Mouse (Mus musculus): ENCODE data around the gene Fam187a. TPM values are rescaled to one million over a fixed set of nuclear protein-coding genes. Genes with fewer than 3 reads are reported as not detected.

The Fam187a gene
- total RNA-seq, 2 experiments from 2014 or later = not detected

- no peak for DNase-seq (ENCODE audit: low spot score in 2 of 2)
Measured at GRCm38 (mm10) chr11:102894716-102895115, 9.7 kb downstream of the Fam187a start.

- no peak for DNase-seq (ENCODE audit: low spot score in 2 of 2)
Measured at GRCm38 (mm10) chr11:102895779-102896178, 10.8 kb downstream of the Fam187a start.

GRCm38 (mm10) chr11:102896641-102897040 is 11.7 kb downstream of the Fam187a start:
- no peak for DNase-seq (ENCODE audit: low spot score in 2 of 2)

GRCm38 (mm10) chr11:102898408-102898807 is 13.4 kb downstream of the Fam187a start:
- DNase-seq (ENCODE audit: low spot score in 2 of 2) = no peak

DNA sequence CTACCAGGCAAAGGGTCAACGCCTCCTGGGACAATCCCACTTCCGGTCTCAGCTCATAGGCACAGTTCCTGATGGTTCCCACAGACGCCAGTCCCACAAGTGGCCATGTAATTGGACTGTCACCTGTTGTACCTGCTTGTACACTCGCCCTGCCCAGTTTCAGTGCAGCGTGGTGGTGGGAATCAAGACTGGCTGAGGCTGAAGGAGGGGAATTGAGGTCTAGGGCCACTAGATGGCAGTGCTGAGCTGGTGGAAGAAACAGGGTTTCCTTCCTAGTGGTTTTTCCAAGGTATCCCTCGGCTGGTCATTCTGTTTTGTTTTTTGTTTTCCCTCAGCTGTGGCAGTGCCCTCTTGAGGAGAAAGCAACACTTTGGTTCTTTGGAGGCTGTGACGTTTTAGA is 15.8 kb downstream of the Fam187a start, which contains the start of gene Gfap:
Gene Gfap (minus strand): TSS at position 150 of the 400 bp plus-strand sequence.
- peak; percentile 61 to 67 for DNase-seq (ENCODE audit: low spot score in 2 of 2)

GRCm38 (mm10) chr11:102901199-102901598 is 16.2 kb downstream of the Fam187a start:
- DNase-seq (ENCODE audit: low spot score in 2 of 2) = no peak

DNA sequence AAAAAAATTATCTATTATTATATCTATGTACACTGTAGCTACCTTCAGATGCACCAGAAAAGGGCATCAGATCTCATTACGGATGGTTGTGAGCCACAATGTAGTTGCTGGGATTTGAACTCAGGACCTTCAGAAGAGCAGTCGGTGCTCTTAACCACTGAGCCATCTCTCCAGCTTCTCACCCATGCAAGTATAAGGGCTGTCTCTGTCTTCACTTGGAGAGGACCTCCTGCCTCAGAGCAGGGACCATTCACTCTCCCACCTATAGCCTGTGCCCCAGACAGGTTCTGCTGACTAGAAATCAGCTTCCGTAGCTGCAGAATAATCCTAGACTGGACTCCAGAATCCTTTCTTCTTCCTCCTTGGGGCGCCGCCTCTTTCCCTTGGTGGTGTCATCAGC is 17.1 kb downstream of the Fam187a start:
- DNase-seq (ENCODE audit: low spot score in 2 of 2) = no peak

GRCm38 (mm10) chr11:102903654-102904053 is 18.7 kb downstream of the Fam187a start:
- no peak for DNase-seq (ENCODE audit: low spot score in 2 of 2)

DNA sequence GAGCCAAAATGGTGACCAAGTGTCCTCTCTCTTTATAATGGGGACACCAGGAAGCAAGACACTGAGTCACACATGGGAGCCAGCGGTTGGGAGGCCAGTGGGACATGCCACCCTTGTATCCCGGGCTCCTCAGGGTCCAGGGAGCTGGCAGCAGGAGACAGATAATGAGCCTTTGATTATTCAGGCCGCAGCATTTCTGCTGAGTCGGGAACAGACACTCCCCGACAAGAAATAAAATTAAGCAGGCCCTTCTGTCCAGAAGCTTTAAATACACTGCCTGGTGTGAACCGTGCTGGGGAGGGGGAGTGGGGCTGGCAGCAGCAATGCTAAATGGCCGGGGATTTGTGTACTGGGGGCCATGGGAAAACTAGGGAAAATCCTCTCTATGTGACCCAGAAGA is 26.4 kb downstream of the Fam187a start:
- DNase-seq (ENCODE audit: low spot score in 2 of 2) = no peak

- no peak for DNase-seq (ENCODE audit: low spot score in 2 of 2)
Measured at GRCm38 (mm10) chr11:102915380-102915779, 30.4 kb downstream of the Fam187a start.

GRCm38 (mm10) chr11:102918077-102918476 is 33.1 kb downstream of the Fam187a start:
- DNase-seq (ENCODE audit: low spot score in 2 of 2) = no peak

DNA sequence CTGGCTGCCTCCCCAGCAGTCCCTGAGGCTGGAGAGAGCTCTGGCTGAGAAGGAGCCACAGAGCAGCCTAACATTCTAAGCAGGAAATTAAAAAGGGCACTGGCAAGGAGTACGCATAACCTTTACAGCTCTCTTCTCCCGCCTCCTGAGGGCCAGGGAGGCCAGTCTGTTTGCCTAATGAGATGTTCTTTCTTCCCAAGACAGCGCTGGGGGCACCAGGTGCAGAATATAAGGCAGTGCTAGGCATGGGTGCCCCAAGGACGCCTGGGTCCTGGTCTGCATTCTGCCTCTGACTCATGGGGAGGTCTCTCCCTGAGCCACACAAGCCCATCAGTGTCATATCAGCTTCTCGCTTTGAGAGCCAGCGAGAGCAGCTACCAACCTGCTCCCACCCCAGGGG is 36.5 kb downstream of the Fam187a start:
- DNase-seq (ENCODE audit: low spot score in 2 of 2) = no peak

GRCm38 (mm10) chr11:102924557-102925350 is 39.8 kb downstream of the Fam187a start, which contains the start of gene Kif18b:
Kif18b (minus strand) TSS chr11:102925124.
- peak; percentile 86 to 90 for DNase-seq (ENCODE audit: low spot score in 2 of 2)

- DNase-seq (ENCODE audit: low spot score in 2 of 2) = no peak
Measured at GRCm38 (mm10) chr11:102925351-102925717, 40.4 kb downstream of the Fam187a start.

DNA sequence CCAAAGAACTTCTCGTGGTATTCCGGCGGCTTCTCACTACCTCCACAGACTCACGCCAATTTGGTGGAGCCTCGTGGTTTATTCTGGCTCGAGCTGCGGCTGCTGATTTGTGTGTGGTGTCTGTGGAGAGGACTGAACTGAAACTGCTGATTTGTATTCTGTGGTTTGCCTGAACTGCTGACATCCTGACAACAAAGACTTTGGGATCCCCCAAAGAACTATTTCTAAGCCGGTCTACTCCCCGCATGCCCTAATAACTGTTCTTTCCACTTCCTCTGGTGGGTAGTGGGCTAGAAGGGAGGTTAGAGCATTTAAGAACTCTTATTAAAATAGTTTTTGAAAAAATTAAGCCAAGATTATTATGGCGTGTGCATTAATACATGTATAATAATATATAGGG is 45.7 kb downstream of the Fam187a start:
- no peak for DNase-seq (ENCODE audit: low spot score in 2 of 2)

DNA sequence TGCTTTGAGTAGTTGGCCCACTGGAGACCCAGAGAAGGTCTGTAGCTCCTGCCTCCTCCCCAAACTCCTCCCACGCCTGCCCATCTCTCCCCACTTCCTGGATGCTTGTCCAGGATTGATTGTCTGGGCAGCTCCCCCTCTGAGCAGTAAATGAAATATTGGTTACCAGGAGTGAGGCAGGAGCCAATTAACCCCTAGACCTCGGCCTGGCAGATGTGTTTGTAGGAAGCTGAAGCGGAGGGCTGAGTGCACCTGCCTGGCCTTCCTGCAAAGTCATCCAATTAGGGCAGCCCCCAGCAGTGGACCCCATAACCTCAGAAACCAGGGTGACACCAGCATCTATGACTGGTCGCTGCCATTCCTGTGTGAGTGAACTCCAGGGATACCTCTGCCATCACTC is 51.3 kb downstream of the Fam187a start:
- DNase-seq (ENCODE audit: low spot score in 2 of 2) = no peak

Other genes with a start within 250 kb of the Fam187a start
- gene Meioc, start 221.5 kb upstream of the Fam187a start, total RNA-seq (2021) = under 1 TPM in 1 of 2 experiments, not detected in 1; 0.11 TPM
- gene Ccdc43, start 187.4 kb upstream of the Fam187a start, total RNA-seq (2021) = 10 to 100 TPM; 24.2 to 31.2 TPM
- 10 to 100 TPM; 17.4 to 17.6 TPM for gene Adam11, start 123.7 kb upstream of the Fam187a start, total RNA-seq (2021)
- 10 to 100 TPM; 39.6 to 40.2 TPM for gene Gjc1, start 65.5 kb upstream of the Fam187a start, total RNA-seq (2021)
- gene Higd1b, start 49.3 kb upstream of the Fam187a start, total RNA-seq (2021) = 1 to 10 TPM in 1 of 2 experiments, under 1 TPM in 1; 0.87 to 1.2 TPM
- gene Eftud2, start 4.2 kb upstream of the Fam187a start, total RNA-seq (2021) = 100 to 1,000 TPM; 116 to 119 TPM
- gene Ccdc103, start 4.0 kb upstream of the Fam187a start, total RNA-seq (2021) = 1 to 10 TPM in 1 of 2 experiments, under 1 TPM in 1; 0.82 to 1.0 TPM
- 1 to 10 TPM; 1.1 to 1.3 TPM for gene Gfap, start 15.7 kb downstream of the Fam187a start, total RNA-seq (2021)
- 10 to 100 TPM; 16.1 to 20.1 TPM for gene Kif18b, start 40.0 kb downstream of the Fam187a start, total RNA-seq (2021)
- 10 to 100 TPM; 52.6 to 56.8 TPM for gene C1ql1, start 61.5 kb downstream of the Fam187a start, total RNA-seq (2021)
- 10 to 100 TPM; 77.3 to 79.8 TPM for gene Nmt1, start 143.0 kb downstream of the Fam187a start, total RNA-seq (2021)
- 100 to 1,000 TPM; 114 to 126 TPM for gene Dcakd, start 143.2 kb downstream of the Fam187a start, total RNA-seq (2021)
- gene Plcd3, start 216.5 kb downstream of the Fam187a start, total RNA-seq (2021) = 1 to 10 TPM; 8.7 to 8.9 TPM
- gene Acbd4, start 216.5 kb downstream of the Fam187a start, total RNA-seq (2021) = 10 to 100 TPM; 58.4 to 64.4 TPM
- gene Hexim1, start 231.1 kb downstream of the Fam187a start, total RNA-seq (2021) = 10 to 100 TPM; 50.6 to 53.4 TPM
- gene Hexim2, start 247.3 kb downstream of the Fam187a start, total RNA-seq (2021) = 10 to 100 TPM; 10.4 to 11.8 TPM